Mouse (Mus musculus) spleen, embryonic (tissue): Measurements from ENCODE around the gene Ttl.

ENCODE experiments used
- CTCF ChIA-PET: fragments of 350-600 bp; sonication (Branson Sonifier 250); formaldehyde crosslinking; loops from one replicate; lab custom pipeline; 2022; lab: Charles Lee

Gene Ttl

GRCm38 (mm10) chr2:129065437-129066282 lies at the start of gene Ttl:
Gene Ttl, plus strand, starts transcription at chr2:129065942.
- CTCF ChIA-PET, result interaction anchor here (0.6 kb wide), 1 partner anchor 57 kb away, joined by 7 read pairs; no protein-coding TSS in a partner anchor

GRCm38 (mm10) chr2:129020106-129020505 lies 45.6 kb upstream of the Ttl start:
- CTCF ChIA-PET, result no interaction called here

- CTCF ChIA-PET, result no interaction called here
These were observed 40.9 kb upstream of the Ttl start for GRCm38 (mm10) chr2:129024820-129025219.

- CTCF ChIA-PET, result interaction anchor here (0.6 kb wide), 1 partner anchor 19 kb away, joined by 6 read pairs; no protein-coding TSS in a partner anchor
These were observed 30.4 kb upstream of the Ttl start for GRCm38 (mm10) chr2:129035381-129035780.

DNA sequence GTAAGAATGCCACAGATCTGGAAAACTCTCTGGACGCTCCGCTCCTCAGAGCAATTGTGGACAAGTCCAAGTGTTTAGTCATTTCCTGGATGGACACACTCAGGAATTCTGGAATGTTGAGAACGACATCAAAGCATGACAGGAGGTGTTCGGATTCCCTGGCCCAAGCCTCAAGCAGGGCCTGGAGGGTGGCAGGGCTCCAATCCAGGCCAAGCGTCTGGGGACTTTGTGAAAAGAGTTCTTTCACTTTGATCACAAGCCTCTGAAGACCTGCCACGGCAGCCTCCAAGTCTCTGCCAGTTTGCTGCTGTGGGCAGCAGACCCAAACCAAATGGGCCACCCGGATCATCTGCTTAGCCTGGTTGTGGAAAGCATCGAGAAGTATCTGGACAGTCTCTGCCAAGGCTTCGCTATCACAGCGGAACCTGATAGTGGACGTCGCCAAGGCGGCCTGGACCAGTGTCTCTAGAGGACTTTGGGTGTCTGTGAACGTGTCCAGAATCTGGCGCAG lies 27.3 kb upstream of the Ttl start:
- CTCF ChIA-PET, result no interaction called here

- CTCF ChIA-PET, result interaction anchor here (0.6 kb wide), 1 partner anchor 1509 kb away, joined by 6 read pairs; no protein-coding TSS in a partner anchor
These were observed 26.7 kb upstream of the Ttl start for GRCm38 (mm10) chr2:129038937-129039631.

GRCm38 (mm10) chr2:129040567-129040966 lies 25.2 kb upstream of the Ttl start:
- CTCF ChIA-PET, result interaction anchor here (0.6 kb wide), 1 partner anchor 11 kb away, joined by 3 read pairs; no protein-coding TSS in a partner anchor

DNA sequence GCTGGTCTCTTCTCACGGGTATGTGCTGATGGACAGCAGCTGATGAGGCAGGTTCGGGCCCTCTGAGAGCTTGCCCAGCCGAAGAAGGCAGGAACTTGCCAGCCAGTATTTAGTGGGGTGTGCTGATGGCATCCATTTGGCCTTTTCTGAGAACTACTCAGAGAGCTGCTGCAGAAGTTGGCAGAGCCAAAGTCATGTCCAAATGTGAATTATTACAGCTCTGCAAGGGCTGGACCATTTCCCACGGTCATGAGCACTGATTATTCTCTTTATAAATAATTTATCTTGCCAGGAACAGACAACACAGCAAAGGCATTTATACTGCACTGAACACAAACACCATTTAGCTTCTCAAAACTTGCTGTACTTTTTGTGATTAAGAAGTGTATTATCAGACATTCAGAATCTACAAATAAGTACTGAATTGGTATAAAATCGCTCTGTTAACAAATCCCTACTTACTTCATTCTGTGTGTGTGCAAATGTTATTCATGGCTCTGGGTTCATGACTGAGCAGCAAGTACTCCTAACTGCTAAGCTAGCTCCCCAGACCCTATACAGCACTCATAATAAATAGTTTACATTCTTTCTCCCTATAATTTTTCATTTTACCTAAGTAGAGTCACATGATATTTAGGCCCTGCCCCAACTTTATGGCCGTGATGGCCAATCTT lies 19.4 kb upstream of the Ttl start:
- CTCF ChIA-PET, result interaction anchor here (0.7 kb wide), 1 partner anchor 44 kb away, joined by 3 read pairs; no protein-coding TSS in a partner anchor

DNA sequence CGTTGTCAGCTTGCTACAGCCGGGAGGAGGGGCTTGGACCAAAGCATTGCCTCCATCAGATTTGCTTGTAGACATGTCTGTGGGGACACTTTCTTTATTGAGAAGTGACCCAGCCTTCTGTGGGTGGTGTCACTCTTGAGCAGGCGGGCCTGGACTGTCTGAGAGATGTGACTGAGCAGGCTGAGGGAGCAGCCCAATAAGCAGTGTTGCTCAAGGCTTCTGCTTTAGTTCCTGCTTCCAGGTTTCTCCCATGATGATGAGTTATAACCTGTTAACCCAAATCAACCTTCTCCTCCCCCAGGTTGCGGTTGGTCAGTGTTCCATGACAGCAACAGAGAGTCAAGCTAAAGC lies 18.9 kb upstream of the Ttl start:
- CTCF ChIA-PET, result interaction anchor here (0.7 kb wide), 1 partner anchor 44 kb away, joined by 3 read pairs; no protein-coding TSS in a partner anchor

DNA sequence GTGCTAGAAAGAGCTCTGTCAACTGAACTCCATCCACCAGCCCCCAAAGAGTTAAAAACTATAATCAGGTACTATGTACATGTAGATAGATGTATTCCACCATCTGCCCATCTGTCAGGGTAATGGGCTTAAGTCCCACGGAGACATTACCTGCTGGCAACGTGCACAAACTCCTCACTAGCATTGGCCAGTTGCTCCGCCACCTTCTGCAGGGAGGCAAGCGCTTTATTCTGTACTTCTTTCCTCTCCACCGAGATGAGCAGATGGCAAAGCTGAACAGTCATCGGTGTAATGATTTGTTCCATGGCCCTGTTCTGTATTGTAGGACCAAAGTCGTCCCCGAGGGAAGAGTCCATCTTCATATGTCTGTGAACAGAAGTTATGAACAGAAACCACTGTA lies 17.9 kb upstream of the Ttl start, which contains the start of gene Vinac1:
Vinac1 (minus strand) TSS at position 362 of the 400 bp plus-strand sequence.
- CTCF ChIA-PET, result no interaction called here

DNA sequence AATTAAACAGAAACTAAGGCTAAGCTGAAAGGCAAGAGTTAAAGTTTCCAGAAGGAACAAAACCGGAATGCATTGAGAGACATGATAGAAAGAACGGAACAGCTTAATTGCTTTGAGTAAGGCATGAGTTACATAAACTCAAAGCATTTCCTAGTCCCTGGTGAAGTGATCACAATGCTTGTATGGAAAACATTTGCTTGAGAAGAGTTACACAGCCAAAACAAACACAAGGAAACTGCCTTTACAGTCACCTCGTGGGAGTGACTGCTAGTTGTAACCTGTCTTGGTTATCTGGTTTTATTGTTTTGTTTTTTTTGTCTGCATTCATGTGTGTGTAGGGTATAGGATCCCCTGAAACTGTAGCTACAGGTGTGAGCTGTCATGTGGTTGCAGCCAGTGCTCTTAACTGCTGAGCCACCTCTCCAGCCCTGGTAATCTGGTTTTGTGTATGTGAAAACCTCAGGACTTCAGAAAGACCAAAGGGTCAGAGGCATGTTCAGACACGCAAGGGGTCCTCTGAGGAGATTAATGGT lies 13.2 kb upstream of the Ttl start:
- CTCF ChIA-PET, result no interaction called here

DNA sequence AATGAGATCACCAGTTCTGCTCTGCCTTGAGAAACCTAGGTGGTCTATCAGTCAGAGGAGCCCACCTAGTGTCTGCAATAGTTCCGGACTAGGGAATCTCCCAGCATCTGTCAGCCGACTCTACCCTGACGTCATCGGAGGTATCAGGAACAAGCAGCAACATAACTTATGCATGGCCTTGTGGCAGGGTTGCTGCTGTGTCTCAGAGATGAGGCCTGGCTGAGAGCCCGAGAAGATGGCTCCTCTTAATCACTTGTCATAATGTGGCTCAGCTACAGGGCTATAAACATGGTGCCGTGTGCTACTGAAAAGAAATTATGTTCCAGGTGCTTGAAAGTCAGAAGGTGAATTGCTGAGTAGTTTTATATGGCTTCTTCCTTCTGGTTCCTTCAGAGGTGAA lies 10.0 kb upstream of the Ttl start:
- CTCF ChIA-PET, result interaction anchor here (0.7 kb wide), 1 partner anchor 177 kb away, joined by 6 read pairs; no protein-coding TSS in a partner anchor

GRCm38 (mm10) chr2:129056597-129056996 lies 9.1 kb upstream of the Ttl start:
- CTCF ChIA-PET, result no interaction called here

GRCm38 (mm10) chr2:129057256-129057655 lies 8.5 kb upstream of the Ttl start:
- CTCF ChIA-PET, result interaction anchor here (0.6 kb wide), 1 partner anchor 359 kb away, joined by 10 read pairs; no protein-coding TSS in a partner anchor

DNA sequence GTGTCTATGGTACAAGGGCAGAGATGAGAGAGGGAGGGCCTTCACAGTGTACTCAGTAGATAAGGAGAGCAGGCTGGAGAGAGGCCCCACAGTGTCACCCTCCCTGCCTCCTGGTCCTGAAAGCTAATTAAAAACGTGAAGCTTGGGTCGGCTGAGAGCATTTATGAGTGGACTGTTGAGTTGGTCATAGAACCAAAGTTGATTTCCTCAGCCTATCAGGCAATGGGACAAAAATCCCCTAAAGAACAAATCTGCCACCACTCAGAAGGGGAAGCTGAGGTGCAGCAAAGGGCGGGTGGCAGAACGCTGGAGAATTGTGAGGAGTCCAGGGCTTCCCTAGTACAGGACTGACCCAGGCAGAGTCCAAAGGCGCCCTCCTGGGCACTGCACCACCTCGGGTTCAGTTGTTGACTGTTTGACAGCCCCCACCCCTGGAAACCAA lies 7.8 kb upstream of the Ttl start:
- CTCF ChIA-PET, result no interaction called here

DNA sequence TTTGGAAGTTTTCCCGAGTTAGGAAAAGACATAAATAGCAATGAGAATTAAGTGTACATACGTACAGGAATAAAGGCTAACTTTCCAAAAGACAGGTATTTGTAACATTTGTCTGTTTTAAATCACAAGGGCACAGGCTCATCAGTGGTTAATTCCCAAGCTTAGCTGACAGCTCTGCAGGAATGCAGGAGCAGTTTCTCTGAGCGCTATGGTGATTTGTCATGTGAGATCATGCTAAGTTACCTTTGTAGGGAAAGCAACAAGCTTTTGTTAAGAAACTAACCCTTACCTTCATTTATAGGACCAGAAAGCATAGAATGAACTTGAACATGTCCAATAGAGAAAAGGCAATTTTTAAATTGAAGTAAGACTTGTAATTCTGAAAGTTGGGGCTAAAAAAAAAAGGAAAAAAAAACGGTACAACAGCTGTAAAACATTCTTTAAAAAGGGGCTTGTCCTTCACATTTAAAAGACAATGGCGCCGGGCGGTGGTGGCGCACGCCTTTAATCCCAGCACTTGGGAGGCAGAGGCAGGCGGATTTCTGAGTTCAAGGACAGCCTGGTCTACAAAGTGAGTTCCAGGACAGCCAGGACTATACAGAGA lies 4.2 kb upstream of the Ttl start:
- CTCF ChIA-PET, result no interaction called here

DNA sequence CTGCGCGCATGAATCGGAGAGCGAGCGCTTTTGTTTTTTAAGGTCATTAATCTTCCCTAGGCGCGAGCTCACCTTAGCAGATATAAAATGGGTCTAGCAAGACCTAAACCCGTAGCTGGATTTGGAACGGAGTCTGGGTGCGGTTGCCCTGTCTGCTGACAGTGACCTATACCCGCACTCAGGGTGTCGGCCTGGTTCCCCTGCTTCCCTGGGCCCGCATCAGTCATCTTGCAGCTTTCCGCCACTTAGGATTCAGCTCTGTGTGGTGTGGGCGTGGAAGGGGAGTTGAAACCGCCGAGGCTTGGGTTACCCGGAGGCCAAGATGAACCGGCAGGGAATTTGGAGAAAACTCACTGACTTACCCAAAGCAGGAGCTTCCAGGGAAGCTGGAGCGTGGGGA lies 584 bp downstream of the Ttl start:
- CTCF ChIA-PET, result interaction anchor here (0.6 kb wide), 1 partner anchor 87 kb away, joined by 6 read pairs; no protein-coding TSS in a partner anchor

GRCm38 (mm10) chr2:129070296-129070695 lies 4.6 kb downstream of the Ttl start:
- CTCF ChIA-PET, result no interaction called here

DNA sequence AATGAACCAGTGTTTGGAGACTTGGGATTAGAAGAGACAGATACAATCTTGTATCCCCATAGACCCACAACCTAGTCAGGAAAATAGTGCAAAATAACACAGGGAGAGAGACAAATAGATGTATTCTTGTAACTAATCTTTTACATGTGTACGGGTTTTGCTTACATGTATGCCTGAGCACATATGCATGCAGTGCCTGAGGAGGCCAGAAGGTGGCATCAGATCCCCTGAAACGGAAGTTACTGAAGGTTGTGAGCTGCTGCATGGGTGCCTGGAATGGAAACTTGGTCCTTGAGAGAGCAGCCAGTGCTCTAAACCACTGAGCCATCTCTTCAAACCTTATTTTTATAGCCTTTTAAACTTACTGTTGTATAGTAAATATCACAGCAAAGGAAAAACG lies 12.6 kb downstream of the Ttl start:
- CTCF ChIA-PET, result no interaction called here

DNA sequence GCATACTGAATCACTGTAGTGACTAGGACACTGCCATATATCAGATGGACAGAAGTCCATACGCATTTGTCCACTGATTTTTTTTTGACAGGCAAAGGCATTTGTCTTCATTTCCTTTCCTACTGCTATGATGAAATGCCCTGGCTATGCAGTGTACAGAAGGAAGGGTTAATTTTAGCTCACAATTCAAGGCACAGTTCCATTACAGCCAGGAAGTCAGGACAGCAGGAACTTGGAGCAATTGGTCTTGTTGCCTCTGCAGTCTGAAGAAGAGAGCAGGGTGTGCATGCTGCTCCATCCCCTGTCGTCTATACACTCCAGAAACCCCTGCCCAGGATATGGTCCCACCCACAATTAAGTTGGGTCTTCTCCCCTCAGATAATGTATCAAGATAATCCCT lies 13.5 kb downstream of the Ttl start:
- CTCF ChIA-PET, result interaction anchor here (0.6 kb wide), 1 partner anchor 102 kb away, joined by 4 read pairs; no protein-coding TSS in a partner anchor

- CTCF ChIA-PET, result no interaction called here
These were observed 15.4 kb downstream of the Ttl start for GRCm38 (mm10) chr2:129081097-129081496.
